Mouse (Mus musculus): ENCODE measurements around the gene R3hdm2. TPM values are rescaled to one million over a fixed set of nuclear protein-coding genes. Genes with fewer than 3 reads are reported as not detected.

R3hdm2 gene
- polyA plus RNA-seq, 1 experiment from 2014 or later: 43.3 TPM

- Histone ChIP-seq H3K36me3 (peaks cover 81% of the 10 kb centered on the region), H3K9ac (no peak overlapping the region; the same call in 1 of the 2 replicates), H3K4me1 (no peaks in the 10 kb centered on the region), H3K4me3 (no peak overlapping the region), H3K9me3 (no peaks in the 10 kb centered on the region), H3K27me3 (no peaks in the 10 kb centered on the region), H3K4me2 (replicated peaks) (no peak overlapping the region), H3K27ac (no peak overlapping the region)
- ATAC-seq (ENCODE audit: low FRiP score, low read depth): no peak
- 85% methylated on average over 19 of the region's 19 CpGs for WGBS
Measured at GRCm38 (mm10) chr10:127480833-127481813, 101.0 kb downstream of the R3hdm2 start.

GRCm38 (mm10) chr10:127485235-127485634 is 105.1 kb downstream of the R3hdm2 start:
- H3K4me1 ChIP-seq: no peaks in the 10 kb centered on the region
- no peaks in the 10 kb centered on the region for H3K27me3 ChIP-seq
- H3K27ac ChIP-seq: no peak overlapping the region
- WGBS: 89% methylated on average over 10 of the region's 10 CpGs
- no peak overlapping the region for H3K9ac ChIP-seq
- H3K36me3 ChIP-seq: peaks cover 90% of the 10 kb centered on the region
- no peak overlapping the region for H3K4me3 ChIP-seq
- no peak overlapping the region for H3K4me2 ChIP-seq (replicated peaks)
- no peaks in the 10 kb centered on the region for H3K9me3 ChIP-seq
- no peak for ATAC-seq (ENCODE audit: low FRiP score, low read depth)

GRCm38 (mm10) chr10:127488856-127489255 is 108.7 kb downstream of the R3hdm2 start:
- H3K9me3 ChIP-seq: no peaks in the 10 kb centered on the region
- WGBS: 92% methylated on average over 7 of the region's 7 CpGs
- H3K4me1 ChIP-seq: no peaks in the 10 kb centered on the region
- H3K27ac ChIP-seq: no peak overlapping the region
- no peak overlapping the region for H3K9ac ChIP-seq
- no peaks in the 10 kb centered on the region for H3K27me3 ChIP-seq
- no peak overlapping the region for H3K4me3 ChIP-seq
- H3K4me2 ChIP-seq (replicated peaks): no peak overlapping the region
- H3K36me3 ChIP-seq: peaks cover 92% of the 10 kb centered on the region
- ATAC-seq (ENCODE audit: low FRiP score, low read depth): no peak

GRCm38 (mm10) chr10:127490160-127491127 is 110.3 kb downstream of the R3hdm2 start:
- ATAC-seq (ENCODE audit: low FRiP score, low read depth): no peak
- Histone ChIP-seq H3K27ac (no peak overlapping the region), H3K9ac (no peak overlapping the region), H3K4me3 (no peak overlapping the region), H3K4me1 (no peaks in the 10 kb centered on the region), H3K27me3 (no peaks in the 10 kb centered on the region), H3K9me3 (0 out of 2 replicates have a peak, but pooled peaks cover 5% of the 10 kb centered on the region), H3K4me2 (replicated peaks) (no peak overlapping the region), H3K36me3 (peaks cover 92% of the 10 kb centered on the region)
- 70% methylated on average over 18 of the region's 18 CpGs for WGBS

GRCm38 (mm10) chr10:127491128-127491512 is 111.0 kb downstream of the R3hdm2 start:
- no peak for ATAC-seq (ENCODE audit: low FRiP score, low read depth)
- WGBS: 83% methylated on average over 8 of the region's 8 CpGs

GRCm38 (mm10) chr10:127492118-127492517 is 112.0 kb downstream of the R3hdm2 start:
- Histone ChIP-seq H3K9me3 (0 out of 2 replicates have a peak, but pooled peaks cover 5% of the 10 kb centered on the region), H3K4me3 (no peak overlapping the region), H3K4me2 (replicated peaks) (no peak overlapping the region), H3K36me3 (peaks cover 95% of the 10 kb centered on the region), H3K27ac (no peak overlapping the region), H3K9ac (no peak overlapping the region), H3K27me3 (no peaks in the 10 kb centered on the region), H3K4me1 (no peaks in the 10 kb centered on the region)
- ATAC-seq (ENCODE audit: low FRiP score, low read depth): no peak
- 83% methylated on average over 3 of the region's 3 CpGs for WGBS

More at GRCm38 (mm10) chr10:127491128-127491512, 111.0 kb downstream of the R3hdm2 start:
- no peaks in the 10 kb centered on the region for H3K4me1 ChIP-seq
- H3K4me2 ChIP-seq (replicated peaks): no peak overlapping the region
- H3K4me3 ChIP-seq: no peak overlapping the region
- peaks cover 92% of the 10 kb centered on the region for H3K36me3 ChIP-seq
- no peak overlapping the region for H3K9ac ChIP-seq
- no peaks in the 10 kb centered on the region for H3K27me3 ChIP-seq
- H3K9me3 ChIP-seq: 0 out of 2 replicates have a peak, but pooled peaks cover 5% of the 10 kb centered on the region
- H3K27ac ChIP-seq: no peak overlapping the region

- Histone ChIP-seq H3K36me3 (peaks cover 93% of the 10 kb centered on the region), H3K27me3 (no peaks in the 10 kb centered on the region), H3K9me3 (0 out of 2 replicates have a peak, but pooled peaks cover 5% of the 10 kb centered on the region), H3K4me3 (no peak overlapping the region), H3K4me1 (0 out of 2 replicates have a peak, but pooled peaks cover 4% of the 10 kb centered on the region), H3K9ac (no peak overlapping the region), H3K4me2 (replicated peaks) (no peak overlapping the region), H3K27ac (no peak overlapping the region)
- 77% methylated on average over 3 of the region's 3 CpGs for WGBS
- ATAC-seq (ENCODE audit: low FRiP score, low read depth): no peak
Measured at GRCm38 (mm10) chr10:127496156-127496555, 116.0 kb downstream of the R3hdm2 start.

GRCm38 (mm10) chr10:127499516-127499915 is 119.4 kb downstream of the R3hdm2 start:
- no peak overlapping the region for H3K27ac ChIP-seq
- H3K27me3 ChIP-seq: no peaks in the 10 kb centered on the region
- no peak overlapping the region for H3K9ac ChIP-seq
- no peak for ATAC-seq (ENCODE audit: low FRiP score, low read depth)
- H3K4me2 ChIP-seq (replicated peaks): no peak overlapping the region
- H3K9me3 ChIP-seq: 0 out of 2 replicates have a peak, but pooled peaks cover 5% of the 10 kb centered on the region
- 0 out of 2 replicates have a peak, but pooled peaks cover 4% of the 10 kb centered on the region for H3K4me1 ChIP-seq
- H3K4me3 ChIP-seq: no peak overlapping the region
- WGBS: 71% methylated on average over 5 of the region's 5 CpGs
- H3K36me3 ChIP-seq: peaks cover 74% of the 10 kb centered on the region

GRCm38 (mm10) chr10:127500042-127500441 is 119.9 kb downstream of the R3hdm2 start:
- Histone ChIP-seq H3K9ac (no peak overlapping the region), H3K4me2 (replicated peaks) (no peak overlapping the region), H3K27me3 (no peaks in the 10 kb centered on the region), H3K4me1 (0 out of 2 replicates have a peak, but pooled peaks cover 4% of the 10 kb centered on the region), H3K4me3 (no peak overlapping the region), H3K9me3 (0 out of 2 replicates have a peak, but pooled peaks cover 3% of the 10 kb centered on the region), H3K27ac (no peak overlapping the region), H3K36me3 (peaks cover 74% of the 10 kb centered on the region)
- 78% methylated on average over 4 of the region's 4 CpGs for WGBS
- ATAC-seq (ENCODE audit: low FRiP score, low read depth): no peak

- WGBS: 67% methylated on average over 13 of the region's 13 CpGs
- H3K27me3 ChIP-seq: peaks cover under 1% of the 10 kb centered on the region; the same call in 1 of the 2 replicates
- H3K4me2 ChIP-seq (replicated peaks): no peak within 1 kb of the TSS; the same call in 1 of the 2 replicates
- 0 out of 2 replicates have a peak within 1 kb of the TSS, but pooled peaks have one; percentile 4 for H3K9ac ChIP-seq
- ATAC-seq (ENCODE audit: low FRiP score, low read depth): peak; percentile 58; the same call in 1 of the 2 replicates
- no peak within 1 kb of the TSS for H3K27ac ChIP-seq
- peaks cover 74% of the 10 kb centered on the region for H3K36me3 ChIP-seq
- no peak within 1 kb of the TSS for H3K4me3 ChIP-seq
- H3K9me3 ChIP-seq: no peaks in the 10 kb centered on the region
- H3K4me1 ChIP-seq: 0 out of 2 replicates have a peak, but pooled peaks cover 4% of the 10 kb centered on the region
Measured at GRCm38 (mm10) chr10:127500894-127501893, 121.1 kb downstream of the R3hdm2 start, which contains the start of gene Stac3. Gene Stac3, plus strand, starts transcription at chr10:127501686.

All from limb, embryonic 13.5 days (tissue).